1 mouse cellular context compared by ENCODE assay signal in genomic region chr4:74252245-74253105, GRCm38 (mm10).
A peak's percentile ranks its signal among the peaks of the same experiment; 100 is the strongest.
TF ChIP-seq lines count a peak whose summit lies in the region.

No protein-coding gene starts in this region.

TF ChIP-seq in CH12.LX, 34 proteins besides CTCF, POLR2A, EP300 and RAD21 (continued from another document):
- no peak for TF ChIP-seq MAZ (IDR thresholded peaks at IDR 0.05; ENCODE audit: low read depth, low read length)
- TF ChIP-seq BHLHE40 (IDR thresholded peaks at IDR 0.05; ENCODE audit: low read depth, low read length) = 0 out of 2 replicates have a peak, but pooled peaks have one; percentile 20
- peak; percentile 57; the same call in 1 of the 2 replicates for TF ChIP-seq ZNF384 (IDR thresholded peaks at IDR 0.05; ENCODE audit: low read depth, low read length)
